Mouse (Mus musculus) right cerebral cortex, postnatal 4 days (tissue): Measurements from ENCODE around the gene Olfr118.
"Not testable (repeated sequence)": the region's sequence is repeated elsewhere in the genome, so short reads cannot be mapped to it uniquely, and the experiment has no call there.

ENCODE experiments used
- DNase-seq: peaks from one replicate; pipeline ENCODE4 v3.0.0-alpha.2; 2022

Gene Olfr118

DNA sequence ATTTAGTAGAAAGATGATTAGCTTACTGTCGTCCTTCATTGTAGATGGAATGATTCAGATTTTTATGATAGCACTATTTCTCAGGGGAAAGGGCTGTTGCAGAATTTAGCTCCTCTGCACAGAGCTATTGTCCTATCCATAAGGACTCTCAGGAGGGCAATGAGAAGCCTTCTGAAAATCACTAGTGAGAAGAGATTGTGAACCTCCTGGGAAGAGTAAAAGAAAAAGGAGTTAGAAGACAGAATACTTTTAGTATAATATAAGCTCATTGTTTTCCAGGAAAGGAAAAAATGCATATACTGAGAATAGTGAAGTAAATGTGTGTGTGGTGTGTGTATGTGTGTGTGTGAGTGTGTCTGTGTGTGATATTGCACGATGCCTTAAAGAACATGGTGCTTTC, at the start of gene Olfr118:
Gene Olfr118 (plus strand): TSS at position 301 of the 400 bp plus-strand sequence.
- DNase-seq, result no peak

DNA sequence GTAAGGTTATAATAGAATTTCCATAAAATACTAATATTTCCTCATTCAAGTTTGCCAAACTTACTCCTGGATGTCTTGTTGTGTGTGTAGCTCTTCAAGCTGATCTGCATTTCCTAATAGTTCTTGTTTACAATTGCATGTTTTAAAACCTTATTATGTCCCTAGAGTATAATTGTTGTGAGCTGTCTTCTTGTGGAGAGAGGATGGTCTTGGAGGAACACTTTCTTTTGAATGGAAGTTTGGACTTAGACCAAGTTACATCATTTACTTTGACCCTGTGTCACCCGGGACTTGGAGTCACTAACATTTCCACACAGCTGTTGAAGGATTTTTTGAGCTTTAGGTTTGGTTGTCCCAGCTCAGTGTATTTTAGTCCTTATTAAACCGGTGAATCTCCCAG, 39.8 kb upstream of the Olfr118 start, which contains the start of the genes Olfr115 and Olfr116:
Gene Olfr115 (minus strand): TSS at position 101 of the 400 bp plus-strand sequence.
Gene Olfr116 (minus strand): TSS at position 191 of the 400 bp plus-strand sequence.
- DNase-seq, result no peak

GRCm38 (mm10) chr17:37663682-37664081, 3.1 kb upstream of the Olfr118 start, which contains the start of gene Olfr117:
Gene Olfr117 (minus strand): TSS chr17:37663782.
- DNase-seq, result no peak

DNA sequence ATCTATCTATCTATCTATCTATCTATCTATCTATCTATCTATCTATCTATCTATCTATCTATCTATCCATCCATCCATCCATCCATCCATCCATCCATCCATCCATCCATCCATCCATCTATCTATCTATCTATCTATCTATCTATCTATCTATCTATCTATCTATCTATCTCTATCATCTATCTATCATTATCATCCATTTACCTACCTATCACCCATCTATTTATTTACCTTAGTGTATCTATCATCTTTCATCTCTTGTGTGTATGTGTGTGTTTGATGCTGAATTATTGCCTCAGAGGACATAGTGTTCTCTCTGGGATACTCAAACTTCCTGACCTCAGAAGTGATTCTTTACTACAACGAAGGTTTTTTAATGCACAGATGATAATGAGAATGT, 29.5 kb downstream of the Olfr118 start, which contains the start of gene Olfr119:
Gene Olfr119 (plus strand): TSS at position 301 of the 400 bp plus-strand sequence.
- DNase-seq, result not testable (repeated sequence)

GRCm38 (mm10) chr17:37721508-37721907, 54.7 kb downstream of the Olfr118 start, which contains the start of gene Olfr120:
Gene Olfr120 (plus strand): TSS chr17:37721808.
- no peak for DNase-seq
